Mouse (Mus musculus) limb, embryonic 12.5 days (tissue): ENCODE results near the gene Cav3. TPM values are rescaled to one million over a fixed set of nuclear protein-coding genes. Genes with fewer than 3 reads are reported as not detected.

Source experiments
- ATAC-seq: fragments of 200-750 bp; cut with Nextera tagmentation; 2 replicates; pipeline ENCODE4 v1.8.0; 2017; ENCODE audit warnings: low read depth, moderate TSS enrichment; ENCODE audit not compliant: insufficient number of reproducible peaks, insufficient read depth, low FRiP score, low TSS enrichment
- H3K27ac ChIP-seq: fragments of 300-500 bp; sonication (generic); 2 replicates; pipeline ENCODE4 v1.5.1; 2016; ENCODE audit warnings: mild to moderate bottlenecking, moderate library complexity
- H3K27me3 ChIP-seq: fragments of 300-500 bp; sonication (generic); 2 replicates; pipeline ENCODE4 v1.6.1; 2016; ENCODE audit warnings: mild to moderate bottlenecking, moderate library complexity
- H3K36me3 ChIP-seq: fragments of 300-500 bp; sonication (generic); 2 replicates; pipeline ENCODE4 v1.6.1; 2016; ENCODE audit warnings: mild to moderate bottlenecking, moderate library complexity
- H3K4me1 ChIP-seq: fragments of 300-500 bp; sonication (generic); replicated peaks from 2 replicates; pipeline ENCODE4 v1.6.1; 2016
- H3K4me2 ChIP-seq: fragments of 300-500 bp; sonication (generic); 2 replicates; pipeline ENCODE4 v1.6.1; 2016; ENCODE audit warnings: mild to moderate bottlenecking, moderate library complexity
- H3K4me3 ChIP-seq: fragments of 300-500 bp; sonication (generic); replicated peaks from 2 replicates; pipeline ENCODE4 v1.5.1; 2016; ENCODE audit warnings: mild to moderate bottlenecking
- H3K9ac ChIP-seq: fragments of 300-500 bp; sonication (generic); replicated peaks from 2 replicates; pipeline ENCODE4 v1.6.1; 2016; ENCODE audit warnings: mild to moderate bottlenecking, moderate library complexity
- H3K9me3 ChIP-seq: fragments of 300-500 bp; sonication (generic); 2 replicates; pipeline ENCODE4 v1.6.1; 2016; ENCODE audit warnings: mild to moderate bottlenecking, moderate library complexity
- WGBS: fragments of 180-500 bp; shearing (Covaris S2); methylation state at CpG from one replicate; pipeline ENCODE4 v1.1.7; 2016; 5-methylcytosine and 5-hydroxymethylcytosine counted together
- polyA plus RNA-seq: library from polyadenylated mRNA; unstranded; fragments of >200 nt; fragmentation: Nextera tagmentation; extraction: Ambion mirVana; gene quantifications from 2 replicates; pipeline ENCODE4 v1.2.1, GENCODE M21; 2016

The Cav3 gene
- polyA plus RNA-seq: 1.9 and 3.6 TPM in 2 replicates

GRCm38 (mm10) chr6:112459341-112459749 lies at the start of gene Cav3:
Gene Cav3 (plus strand): TSS chr6:112459505.
- Histone ChIP-seq H3K27ac (no peak within 1 kb of the TSS), H3K4me2 (no peak within 1 kb of the TSS), H3K4me1 (peaks cover 7% of the 10 kb centered on the region), H3K27me3 (peaks cover 4% of the 10 kb centered on the region; the same call in 1 of the 2 replicates), H3K4me3 (no peak within 1 kb of the TSS), H3K9ac (no peak within 1 kb of the TSS), H3K9me3 (no peaks in the 10 kb centered on the region), H3K36me3 (no peaks in the 10 kb centered on the region)
- ATAC-seq: peak; percentile 40; the same call in 1 of the 2 replicates
- WGBS: 43% methylated on average over 12 of the region's 12 CpGs

- Histone ChIP-seq H3K4me2 (no peak overlapping the region), H3K9ac (no peak overlapping the region), H3K27ac (no peak overlapping the region), H3K4me1 (no peaks in the 10 kb centered on the region), H3K27me3 (no peaks in the 10 kb centered on the region), H3K9me3 (peaks cover 6% of the 10 kb centered on the region), H3K4me3 (no peak overlapping the region), H3K36me3 (no peaks in the 10 kb centered on the region)
- no peak for ATAC-seq
- 87% methylated on average over 9 of the region's 9 CpGs for WGBS
Observed at GRCm38 (mm10) chr6:112419333-112419732, 40.0 kb upstream of the Cav3 start.

GRCm38 (mm10) chr6:112420883-112421282 lies 38.4 kb upstream of the Cav3 start:
- H3K4me1 ChIP-seq: no peaks in the 10 kb centered on the region
- ATAC-seq: no peak
- no peak overlapping the region for H3K4me2 ChIP-seq
- no peak overlapping the region for H3K4me3 ChIP-seq
- no peaks in the 10 kb centered on the region for H3K36me3 ChIP-seq
- no peak overlapping the region for H3K9ac ChIP-seq
- H3K27ac ChIP-seq: no peak overlapping the region
- H3K9me3 ChIP-seq: peaks cover 6% of the 10 kb centered on the region
- 97% methylated on average over 1 of the region's 1 CpGs for WGBS
- no peaks in the 10 kb centered on the region for H3K27me3 ChIP-seq

DNA sequence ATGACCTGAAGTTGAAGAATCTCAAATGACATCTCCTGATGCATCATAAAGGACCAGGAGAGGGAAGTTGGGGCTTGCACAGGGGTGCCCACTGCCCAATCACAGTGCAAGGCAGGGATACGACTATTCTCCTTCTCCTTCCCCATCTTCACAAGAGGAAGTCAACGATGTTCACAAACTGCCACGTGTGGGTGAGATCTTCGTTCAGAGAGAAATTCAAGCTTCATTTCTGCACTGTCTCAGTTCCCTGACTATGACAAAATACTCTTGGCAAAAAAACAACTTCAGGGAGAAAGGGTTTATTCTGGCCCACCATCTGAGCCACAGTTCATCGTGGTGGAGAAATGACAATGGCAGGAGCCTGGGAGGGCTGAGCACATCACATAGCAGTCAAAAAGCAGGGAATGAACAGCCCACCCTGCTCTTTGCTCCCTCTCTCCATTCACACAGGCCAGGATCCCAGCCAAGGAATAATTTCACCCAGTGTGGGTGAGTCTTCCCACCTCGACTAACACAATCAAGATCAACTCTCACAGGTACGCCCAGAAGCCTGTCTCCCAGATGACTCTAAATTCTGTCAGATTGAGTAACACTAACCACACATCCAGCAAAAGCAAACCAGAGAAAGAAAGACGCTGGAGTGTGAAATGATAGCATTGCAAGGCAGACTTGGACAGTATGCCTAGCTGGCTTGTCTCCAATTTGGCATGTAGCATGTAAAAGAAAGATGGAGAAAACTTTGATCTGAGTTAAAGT lies 35.4 kb upstream of the Cav3 start:
- Histone ChIP-seq H3K9ac (no peak overlapping the region), H3K27ac (no peak overlapping the region), H3K36me3 (no peaks in the 10 kb centered on the region), H3K4me2 (no peak overlapping the region), H3K4me1 (no peaks in the 10 kb centered on the region), H3K27me3 (no peaks in the 10 kb centered on the region), H3K4me3 (no peak overlapping the region), H3K9me3 (peaks cover 6% of the 10 kb centered on the region)
- ATAC-seq: no peak
- WGBS: 84% methylated on average over 8 of the region's 8 CpGs

DNA sequence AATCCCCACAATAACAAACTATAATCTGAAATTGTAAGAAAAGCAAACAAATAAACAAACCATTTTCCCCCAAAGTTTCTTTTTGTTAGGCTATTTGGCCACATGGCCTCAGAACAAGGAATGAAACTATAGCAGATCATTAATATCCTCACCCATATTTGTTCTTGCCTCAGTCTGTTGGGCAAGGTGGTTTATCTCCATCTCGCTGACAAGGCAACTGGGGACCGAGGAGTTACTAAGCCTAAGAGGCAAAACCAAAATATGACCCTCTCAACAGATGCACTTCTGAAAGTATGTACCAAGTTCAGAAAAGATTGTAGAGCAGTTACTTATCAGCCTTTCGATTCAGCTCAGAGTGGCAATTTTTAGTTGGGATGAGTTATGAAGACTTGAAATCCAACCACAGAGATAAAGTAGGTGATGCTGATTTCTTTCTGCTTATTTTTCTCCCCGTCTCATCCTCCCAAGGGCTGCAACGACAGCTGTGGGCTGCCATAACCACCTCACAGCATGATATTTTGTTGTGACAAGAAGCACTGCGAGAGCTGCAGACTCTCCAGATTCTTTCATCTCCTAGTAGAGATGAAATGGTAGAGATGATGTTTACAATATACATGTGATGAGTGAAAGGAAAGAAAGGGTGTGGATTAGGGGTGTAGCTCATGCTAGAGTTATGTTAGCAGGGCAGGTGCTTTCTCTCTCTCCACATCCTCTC lies 33.1 kb upstream of the Cav3 start:
- Histone ChIP-seq H3K36me3 (no peaks in the 10 kb centered on the region), H3K27ac (no peak overlapping the region), H3K4me1 (no peaks in the 10 kb centered on the region), H3K27me3 (no peaks in the 10 kb centered on the region), H3K9ac (no peak overlapping the region), H3K4me2 (no peak overlapping the region), H3K4me3 (no peak overlapping the region), H3K9me3 (peaks cover 6% of the 10 kb centered on the region)
- ATAC-seq: no peak
- WGBS: 78% methylated on average over 6 of the region's 6 CpGs

DNA sequence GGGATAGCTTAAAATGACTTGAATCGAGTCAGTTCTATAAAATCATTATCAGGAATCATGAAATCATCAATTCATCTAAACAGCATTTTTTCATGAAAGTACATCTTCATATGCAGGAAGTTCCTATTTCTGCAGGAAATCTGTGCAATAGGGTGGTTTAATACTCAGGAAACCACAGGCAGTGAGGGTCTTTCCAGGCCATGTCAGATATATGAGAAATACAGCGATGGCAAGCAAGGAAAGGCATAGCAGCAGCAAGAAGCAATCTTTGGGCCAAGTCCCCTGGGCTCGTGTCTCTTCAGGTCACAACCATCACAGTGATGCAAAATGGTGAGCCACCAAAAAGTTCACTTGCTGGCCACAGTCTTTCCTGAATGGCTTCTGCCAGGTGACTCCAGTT lies 13.6 kb upstream of the Cav3 start:
- Histone ChIP-seq H3K4me1 (no peaks in the 10 kb centered on the region), H3K4me2 (no peak overlapping the region), H3K4me3 (no peak overlapping the region), H3K9ac (no peak overlapping the region), H3K27ac (no peak overlapping the region), H3K9me3 (no peaks in the 10 kb centered on the region), H3K27me3 (no peaks in the 10 kb centered on the region), H3K36me3 (no peaks in the 10 kb centered on the region)
- 89% methylated on average over 3 of the region's 3 CpGs for WGBS
- ATAC-seq: no peak

DNA sequence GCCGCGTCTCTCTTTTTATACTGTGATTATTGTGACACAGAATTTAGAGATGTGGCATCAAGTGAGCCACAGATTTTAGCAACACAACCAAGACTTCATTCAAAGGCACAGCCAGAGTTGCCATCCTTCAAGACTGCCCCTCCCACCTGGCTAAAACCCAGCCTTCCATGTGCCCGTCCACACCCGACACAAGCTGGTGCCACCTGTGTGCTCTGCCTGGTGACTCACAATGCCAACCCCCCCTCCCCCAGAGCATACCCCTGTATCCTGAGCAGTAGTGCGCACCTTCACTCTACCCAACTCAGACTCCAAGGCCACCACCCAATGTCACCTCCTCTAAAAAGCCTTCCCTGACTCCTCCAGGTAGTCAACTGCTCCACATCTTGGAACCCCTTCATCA lies 2.2 kb downstream of the Cav3 start:
- peaks cover 4% of the 10 kb centered on the region; the same call in 1 of the 2 replicates for H3K27me3 ChIP-seq
- WGBS: 87% methylated on average over 5 of the region's 5 CpGs
- H3K27ac ChIP-seq: no peak overlapping the region
- no peak for ATAC-seq
- H3K4me3 ChIP-seq: no peak overlapping the region
- no peaks in the 10 kb centered on the region for H3K9me3 ChIP-seq
- H3K4me1 ChIP-seq: peaks cover 7% of the 10 kb centered on the region
- no peak overlapping the region for H3K4me2 ChIP-seq
- no peak overlapping the region for H3K9ac ChIP-seq
- H3K36me3 ChIP-seq: no peaks in the 10 kb centered on the region

DNA sequence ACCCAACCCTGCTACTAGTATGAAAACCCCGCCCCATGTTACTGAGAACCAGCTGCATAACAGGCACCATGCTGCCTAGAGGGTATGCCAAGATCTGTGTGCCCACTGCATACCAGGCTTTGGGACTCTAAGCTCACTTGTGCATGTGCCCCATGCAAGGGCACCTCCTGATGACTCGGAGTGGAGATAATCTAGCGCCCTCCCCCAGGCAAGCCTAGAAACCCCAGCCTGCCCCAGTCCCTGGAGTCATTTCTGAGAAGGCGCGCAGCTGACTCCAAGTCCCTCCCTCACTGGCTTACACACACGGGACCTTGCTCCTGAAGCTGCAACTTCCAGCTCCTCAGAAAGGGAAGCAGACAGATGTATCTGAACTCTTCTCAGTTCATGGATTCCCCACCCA lies 4.0 kb downstream of the Cav3 start:
- 0 out of 2 replicates have a peak, but pooled peaks cover 4% of the 10 kb centered on the region for H3K27me3 ChIP-seq
- no peak overlapping the region for H3K27ac ChIP-seq
- H3K9ac ChIP-seq: no peak overlapping the region
- no peak for ATAC-seq
- 90% methylated on average over 6 of the region's 6 CpGs for WGBS
- H3K4me2 ChIP-seq: no peak overlapping the region
- no peaks in the 10 kb centered on the region for H3K9me3 ChIP-seq
- no peaks in the 10 kb centered on the region for H3K36me3 ChIP-seq
- H3K4me1 ChIP-seq: peaks cover 7% of the 10 kb centered on the region
- no peak overlapping the region for H3K4me3 ChIP-seq

DNA sequence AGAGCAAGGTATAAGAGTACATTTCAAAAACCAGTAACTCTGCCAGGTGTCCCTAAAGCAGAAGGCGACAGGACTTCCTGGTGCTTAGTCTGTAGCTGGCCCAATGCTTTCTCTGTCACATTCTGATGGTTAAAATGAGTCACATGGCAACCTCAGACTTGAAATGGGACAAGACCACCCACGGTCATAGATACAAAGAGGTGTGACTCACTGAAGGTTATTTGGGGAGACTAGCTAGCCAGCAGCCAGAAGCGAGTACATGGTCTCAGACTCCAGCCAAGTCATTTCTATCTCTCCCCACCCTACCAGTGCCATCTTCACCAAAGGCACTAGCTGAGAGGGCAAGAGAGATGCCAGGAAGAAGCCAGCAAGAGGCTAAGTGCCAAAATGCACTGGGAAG lies 6.1 kb downstream of the Cav3 start:
- Histone ChIP-seq H3K27me3 (0 out of 2 replicates have a peak, but pooled peaks cover 4% of the 10 kb centered on the region), H3K27ac (no peak overlapping the region), H3K36me3 (no peaks in the 10 kb centered on the region), H3K4me3 (no peak overlapping the region), H3K4me1 (no peaks in the 10 kb centered on the region; the same call in 1 of the 2 replicates), H3K9me3 (no peaks in the 10 kb centered on the region), H3K4me2 (no peak overlapping the region), H3K9ac (no peak overlapping the region)
- 80% methylated on average over 3 of the region's 3 CpGs for WGBS
- ATAC-seq: no peak

GRCm38 (mm10) chr6:112466001-112466400 lies 6.7 kb downstream of the Cav3 start:
- no peak overlapping the region for H3K4me2 ChIP-seq
- 0 out of 2 replicates have a peak, but pooled peaks cover 4% of the 10 kb centered on the region for H3K27me3 ChIP-seq
- H3K36me3 ChIP-seq: no peaks in the 10 kb centered on the region
- no peaks in the 10 kb centered on the region; the same call in 1 of the 2 replicates for H3K4me1 ChIP-seq
- no peak overlapping the region for H3K4me3 ChIP-seq
- no peak overlapping the region for H3K9ac ChIP-seq
- ATAC-seq: no peak
- H3K27ac ChIP-seq: no peak overlapping the region
- H3K9me3 ChIP-seq: no peaks in the 10 kb centered on the region

DNA sequence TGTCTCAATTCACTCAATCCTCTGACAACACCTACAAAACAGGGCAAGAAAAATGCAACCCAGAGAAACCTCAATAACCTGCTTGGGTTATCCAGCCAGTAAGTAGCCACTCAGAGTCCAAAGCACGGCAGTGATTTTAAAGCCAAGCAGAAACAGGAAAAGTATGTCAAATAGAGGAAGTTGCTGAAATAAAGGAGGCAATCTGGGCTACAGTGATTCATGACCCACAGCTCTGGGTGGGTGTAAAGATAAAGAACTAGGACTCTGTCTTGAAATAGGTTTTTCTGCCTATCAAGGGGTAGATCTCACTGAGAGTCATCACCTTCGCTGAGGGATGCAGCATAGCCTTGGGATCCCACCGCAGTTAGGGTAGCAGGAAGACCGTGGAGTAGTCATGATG lies 12.3 kb downstream of the Cav3 start:
- Histone ChIP-seq H3K27ac (no peak overlapping the region), H3K4me2 (no peak overlapping the region), H3K4me1 (no peaks in the 10 kb centered on the region), H3K9me3 (no peaks in the 10 kb centered on the region), H3K36me3 (no peaks in the 10 kb centered on the region), H3K27me3 (no peaks in the 10 kb centered on the region), H3K4me3 (no peak overlapping the region), H3K9ac (no peak overlapping the region)
- no peak for ATAC-seq
- 84% methylated on average over 4 of the region's 4 CpGs for WGBS
